Mouse (Mus musculus) ovary, postnatal 14 days (tissue): ENCODE results near the gene Kdm4c.
"Not testable (repeated sequence)": the region's sequence is repeated elsewhere in the genome, so short reads cannot be mapped to it uniquely, and the experiment has no call there.

ENCODE experiments used
- DNase-seq: peaks from one replicate; pipeline ENCODE4 v3.0.0; 2022; ENCODE audit warnings: low spot score

Gene Kdm4c

DNA sequence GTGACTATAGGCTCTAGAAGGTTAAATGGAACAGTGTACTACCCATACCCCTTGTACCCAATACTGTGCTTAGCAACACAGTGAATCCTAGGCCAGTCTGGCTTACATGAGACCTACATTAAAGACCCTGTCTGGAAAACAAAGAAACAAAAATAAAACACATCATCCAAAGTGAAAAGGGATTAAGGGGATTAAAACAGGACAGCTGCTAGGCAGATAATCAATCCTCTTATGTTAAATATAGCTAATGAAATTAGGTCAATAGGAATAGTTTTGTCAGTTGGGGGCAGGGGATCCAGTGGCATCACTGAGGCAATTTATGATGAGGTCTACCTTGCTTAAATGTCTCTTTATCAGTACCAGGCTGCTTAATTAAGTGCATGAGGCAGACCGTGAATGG lies at the start of gene Kdm4c:
Gene Kdm4c (plus strand): TSS at position 322 of the 400 bp plus-strand sequence.
- no peak for DNase-seq

DNA sequence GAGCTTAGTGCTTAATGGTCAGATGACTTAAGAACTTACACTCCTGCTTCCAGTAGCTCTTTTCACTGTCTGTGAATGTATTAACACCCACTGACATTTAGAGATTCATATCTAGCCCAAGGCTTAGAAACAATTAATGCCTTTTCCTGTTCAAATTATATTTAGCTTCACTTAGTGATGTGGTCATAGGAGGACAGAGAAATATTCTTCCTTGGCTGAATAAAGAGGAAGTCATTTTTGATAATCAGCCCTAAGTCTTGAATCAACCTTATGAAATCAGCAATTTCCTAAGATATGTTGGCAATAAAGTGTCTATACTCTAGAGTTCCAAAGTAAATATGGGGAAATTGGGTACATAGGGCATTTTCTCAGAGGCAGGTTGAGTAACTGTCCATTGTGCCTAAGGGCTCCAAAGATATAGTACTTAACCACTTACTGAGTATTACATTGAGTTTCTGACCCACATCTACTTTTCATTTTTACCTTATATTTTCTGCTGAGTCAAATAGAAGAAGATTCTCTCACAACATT lies 41.0 kb upstream of the Kdm4c start:
- DNase-seq = no peak

DNA sequence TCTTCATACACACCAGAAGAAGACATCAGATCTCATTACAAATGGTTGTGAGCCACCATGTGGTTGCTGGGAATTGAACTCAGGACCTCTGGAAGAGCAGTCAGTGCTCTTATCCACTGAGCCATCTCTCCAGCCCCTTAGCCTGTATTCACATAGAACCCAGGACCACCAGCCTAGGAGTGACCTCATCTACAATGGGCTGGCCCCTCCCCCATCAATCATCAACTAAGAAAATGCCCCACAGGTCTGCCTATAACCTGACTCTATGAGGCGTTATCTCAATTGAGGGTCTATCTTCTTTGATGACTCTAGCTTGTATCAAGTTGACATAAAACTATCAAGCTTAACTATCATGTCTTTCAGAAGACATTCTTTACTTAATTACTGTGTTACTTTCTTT lies 20.5 kb upstream of the Kdm4c start:
- not testable (repeated sequence) for DNase-seq

DNA sequence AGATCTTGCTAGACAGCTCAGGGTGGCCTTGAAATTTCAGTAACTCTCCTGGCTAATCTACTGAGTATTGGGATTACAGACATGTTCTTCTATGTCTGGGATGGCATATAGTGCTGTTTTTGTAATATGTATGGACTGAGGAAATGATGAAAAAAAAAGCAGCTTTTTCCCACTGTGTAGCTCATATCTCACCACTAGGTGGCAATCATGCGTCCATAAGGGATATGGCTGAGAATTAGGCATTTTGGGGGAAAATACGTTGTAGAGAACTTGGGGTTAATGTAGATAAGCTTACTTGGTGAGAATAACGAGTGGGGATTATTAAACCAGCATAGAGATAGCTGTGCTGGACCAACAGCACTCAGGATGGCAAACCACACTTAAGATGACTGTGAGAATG lies 19.9 kb upstream of the Kdm4c start:
- no peak for DNase-seq

DNA sequence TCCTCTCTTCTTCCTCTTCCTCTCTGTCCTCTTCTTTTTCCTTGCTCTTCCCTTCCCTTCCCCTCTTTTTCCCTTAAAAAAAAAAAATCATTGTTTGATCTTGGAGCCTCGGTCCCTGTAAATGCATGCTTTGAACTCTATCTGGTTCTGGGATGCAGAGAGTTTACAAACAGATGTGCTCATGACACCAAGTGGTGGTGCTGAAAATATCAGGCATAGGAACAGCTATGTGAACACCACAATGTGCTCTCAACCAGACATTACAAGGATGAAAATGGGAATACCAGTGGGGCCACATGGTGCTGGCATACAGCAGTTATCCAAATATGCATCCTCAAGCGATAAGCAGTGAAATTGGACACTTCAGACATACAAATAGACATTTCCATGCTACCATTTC lies 18.1 kb upstream of the Kdm4c start:
- DNase-seq = no peak

DNA sequence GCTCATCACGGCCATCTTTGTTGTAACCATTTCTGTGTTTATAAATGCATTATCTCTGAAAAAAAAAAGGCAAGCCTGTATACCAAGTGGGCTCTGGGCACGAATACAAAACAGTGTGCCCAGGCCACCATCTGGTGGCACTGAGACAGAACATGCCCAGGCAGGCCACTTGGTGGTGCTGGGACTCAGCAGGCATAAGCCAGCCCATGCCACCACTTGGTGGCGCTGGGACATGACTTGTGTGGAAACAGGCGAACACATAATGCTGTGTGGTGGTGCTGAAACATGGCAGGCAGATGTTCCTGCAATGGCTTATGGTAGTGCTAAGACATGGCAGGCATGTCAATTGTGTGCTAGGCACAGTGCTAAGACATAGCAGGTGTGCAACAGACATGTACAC lies 11.3 kb upstream of the Kdm4c start:
- DNase-seq = no peak

DNA sequence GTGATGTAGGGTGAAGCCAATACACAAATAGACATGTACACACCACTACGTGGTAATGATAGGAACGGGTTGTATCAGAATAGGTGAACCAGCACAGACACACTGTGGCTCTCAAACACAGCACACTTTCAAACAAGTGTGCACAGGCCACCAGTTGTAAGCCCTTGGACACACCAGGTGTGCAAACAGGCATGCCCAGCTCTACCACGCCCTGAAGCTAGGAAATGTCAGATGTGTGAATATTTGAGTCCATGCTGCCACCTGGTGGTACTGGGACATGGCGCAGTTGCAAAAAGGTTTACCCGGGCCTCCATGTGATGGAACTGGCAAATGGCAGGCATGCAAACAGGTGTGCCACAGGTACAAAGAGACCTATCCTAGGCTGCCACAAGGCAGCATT lies 10.9 kb upstream of the Kdm4c start:
- DNase-seq = peak; percentile 15

DNA sequence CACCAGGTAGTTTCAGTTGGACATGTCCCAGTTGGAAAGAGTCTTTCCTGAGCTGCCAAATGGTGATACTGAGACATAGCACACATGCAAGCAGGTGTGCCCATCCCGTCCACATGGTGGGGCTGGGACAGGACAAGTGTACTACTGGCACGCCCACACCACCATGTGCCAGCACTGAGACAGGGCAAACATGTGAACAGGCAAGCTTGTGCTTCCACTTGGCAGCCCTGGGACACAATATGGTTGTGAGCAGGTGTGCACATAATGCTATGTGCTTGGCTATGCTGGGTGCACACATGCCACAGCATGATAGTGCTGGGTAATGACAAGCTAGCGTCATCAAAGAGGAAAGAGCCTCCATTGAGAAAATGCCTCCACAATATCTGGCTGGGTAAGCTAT lies 8.8 kb upstream of the Kdm4c start:
- no peak for DNase-seq

DNA sequence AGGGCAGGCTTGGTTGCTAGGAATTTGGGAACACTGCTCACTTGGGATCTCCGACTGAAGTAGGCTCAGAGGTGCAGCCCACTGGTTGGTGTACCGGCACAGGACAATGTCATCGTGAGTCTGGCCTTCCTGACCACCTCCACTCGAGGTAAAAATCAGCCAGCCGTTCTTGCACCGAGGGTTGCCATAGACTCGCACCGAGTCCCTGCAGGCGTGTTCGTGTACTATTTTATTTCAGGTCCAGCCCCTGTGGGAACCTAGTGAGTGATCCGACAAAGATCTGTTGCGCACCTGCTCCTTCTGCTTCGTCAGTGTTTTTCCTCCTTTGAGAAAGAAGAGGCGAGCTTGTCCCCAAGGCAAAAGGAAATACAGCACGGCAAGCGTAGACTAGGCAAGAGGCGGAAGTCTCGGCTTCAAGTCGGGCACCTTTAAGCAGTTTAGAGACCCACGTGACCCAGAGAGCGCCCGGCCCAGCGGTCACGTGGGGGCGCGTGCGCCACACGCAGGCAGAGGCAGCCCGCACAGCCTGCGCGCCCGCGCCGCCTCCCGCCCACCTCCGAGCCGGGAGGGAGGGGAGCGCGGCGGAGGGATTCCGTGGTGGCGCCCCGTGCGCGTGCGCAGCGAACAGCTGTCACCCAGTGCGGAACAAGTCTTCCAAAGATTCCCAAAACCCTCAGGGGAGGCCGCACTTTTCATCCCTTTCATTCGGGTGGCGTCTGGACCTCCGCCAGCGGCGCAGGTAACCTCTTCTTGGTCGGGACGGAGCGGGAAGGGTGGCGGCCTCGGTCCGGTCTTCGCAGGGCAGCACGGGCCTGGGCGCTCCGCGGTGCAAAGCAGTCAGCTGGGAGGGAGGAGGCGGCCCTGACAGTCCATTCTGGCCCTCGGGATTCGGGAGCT lies 9.3 kb downstream of the Kdm4c start:
- DNase-seq = peak; percentile 93

DNA sequence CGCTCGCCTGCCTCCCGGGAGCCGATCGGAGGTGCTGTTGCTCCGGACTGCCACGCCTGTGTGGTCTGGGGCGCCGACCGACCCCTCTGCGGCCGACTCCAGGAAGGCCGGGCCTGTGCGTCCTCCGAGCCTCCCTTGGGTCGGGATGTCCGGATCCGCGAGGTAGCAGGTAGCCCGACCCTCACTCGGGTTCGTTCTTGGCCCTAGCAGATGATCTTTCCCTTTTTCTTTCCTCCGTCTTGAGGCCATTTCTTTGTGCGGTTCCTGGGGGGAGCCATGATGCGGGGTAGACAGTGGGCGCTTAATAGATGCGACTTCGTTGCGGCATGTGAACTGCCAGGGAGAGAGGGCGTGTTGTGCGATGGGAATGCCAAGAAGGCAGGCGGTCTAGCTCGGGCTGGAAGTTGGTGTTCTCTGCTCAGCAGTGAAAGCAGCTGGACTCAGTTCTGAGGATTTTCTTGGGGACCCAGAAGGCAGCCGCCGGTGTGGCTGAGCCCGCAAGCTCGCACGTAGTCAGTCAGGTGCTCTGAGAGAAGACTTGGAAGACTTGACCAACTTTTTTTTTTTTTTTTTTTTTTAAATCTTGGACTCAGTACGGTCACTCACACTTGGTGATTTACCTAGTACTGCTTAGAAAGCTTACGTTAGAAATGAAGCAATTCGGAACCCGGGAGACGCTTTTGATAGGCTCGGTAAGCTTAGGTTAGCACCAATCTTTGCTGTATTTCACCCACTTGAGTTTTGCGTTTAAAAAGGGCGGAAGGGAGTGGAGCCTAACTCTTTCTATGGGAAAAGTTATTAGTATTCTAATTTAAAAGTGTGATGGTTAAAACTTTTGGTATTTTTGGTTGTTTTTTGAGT lies 10.2 kb downstream of the Kdm4c start:
- DNase-seq = no peak

DNA sequence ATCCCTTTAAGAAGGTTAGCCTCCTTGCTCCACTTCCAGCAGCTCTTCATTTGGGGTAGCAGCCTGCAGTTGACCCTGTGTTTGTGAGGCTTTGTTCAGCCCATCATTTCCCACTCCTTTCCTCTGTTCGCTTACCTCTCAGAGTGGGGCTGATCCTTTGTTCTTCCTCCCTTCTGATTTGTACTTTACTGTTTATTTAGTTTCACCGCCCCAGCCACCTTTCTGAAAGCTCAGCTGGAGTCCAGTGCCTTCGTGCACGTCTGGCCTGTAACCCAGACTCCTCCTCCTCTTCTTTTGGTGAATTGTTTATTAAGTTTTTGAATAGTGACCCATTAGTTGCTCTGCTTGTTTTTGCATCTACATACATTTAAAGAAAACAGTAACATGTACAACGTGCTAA lies 15.6 kb downstream of the Kdm4c start:
- no peak for DNase-seq

DNA sequence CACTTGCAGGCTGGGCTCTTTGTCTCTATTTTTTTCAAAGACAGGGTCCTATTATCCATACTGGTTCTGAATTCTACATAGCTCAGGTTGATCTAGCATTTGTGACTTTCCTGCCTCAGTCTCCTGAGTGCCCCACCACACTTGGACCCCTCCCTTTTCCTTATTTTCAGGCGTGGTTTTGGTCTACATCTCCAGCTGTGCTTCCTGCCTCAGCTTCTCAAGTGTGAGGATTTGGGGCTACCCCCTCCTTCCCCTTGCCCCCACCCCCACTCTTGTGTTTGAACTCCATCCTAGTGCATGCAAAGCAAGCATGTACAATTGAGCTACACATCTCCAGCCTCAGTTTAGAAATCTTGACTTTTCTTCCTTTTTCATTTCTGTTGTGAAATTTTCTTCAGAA lies 16.2 kb downstream of the Kdm4c start:
- DNase-seq = no peak

DNA sequence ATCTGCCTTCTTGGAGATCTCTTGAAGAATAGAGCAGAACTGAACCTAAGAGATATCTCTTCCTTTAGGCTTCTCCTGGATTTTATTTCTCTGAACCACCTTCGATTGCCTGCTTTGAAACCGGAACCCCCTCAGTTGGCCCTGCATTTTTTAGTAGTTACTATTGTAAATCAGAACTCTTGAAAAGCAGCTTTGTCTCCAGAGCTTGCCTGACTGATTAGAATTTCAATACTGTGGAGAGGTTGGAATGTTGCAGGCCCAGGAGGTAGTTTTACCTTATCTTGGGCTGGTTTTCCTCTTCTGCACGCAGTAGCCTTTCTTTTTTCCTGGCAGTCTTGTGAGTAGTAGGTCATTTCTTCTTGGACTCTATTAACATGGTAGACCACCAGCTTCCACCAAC lies 17.0 kb downstream of the Kdm4c start:
- no peak for DNase-seq

DNA sequence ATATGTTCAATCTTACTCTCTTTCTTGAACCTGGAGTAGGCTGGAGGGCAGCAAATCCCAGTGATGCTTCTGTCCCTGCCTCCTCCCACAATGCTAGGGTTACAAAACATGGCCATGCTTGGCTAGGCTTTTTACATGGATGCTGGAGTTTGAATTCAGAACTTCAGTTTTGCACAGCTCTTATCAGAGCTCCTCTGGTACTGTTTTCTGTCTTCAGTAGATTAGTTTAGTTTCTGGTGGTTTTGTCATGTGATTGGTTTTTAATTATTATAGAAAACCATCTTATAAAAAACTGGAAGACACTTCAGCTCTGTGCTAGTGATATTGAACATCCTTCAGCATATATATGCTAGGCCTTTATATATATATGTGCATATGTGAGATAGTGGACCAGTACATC lies 19.6 kb downstream of the Kdm4c start:
- DNase-seq = no peak

DNA sequence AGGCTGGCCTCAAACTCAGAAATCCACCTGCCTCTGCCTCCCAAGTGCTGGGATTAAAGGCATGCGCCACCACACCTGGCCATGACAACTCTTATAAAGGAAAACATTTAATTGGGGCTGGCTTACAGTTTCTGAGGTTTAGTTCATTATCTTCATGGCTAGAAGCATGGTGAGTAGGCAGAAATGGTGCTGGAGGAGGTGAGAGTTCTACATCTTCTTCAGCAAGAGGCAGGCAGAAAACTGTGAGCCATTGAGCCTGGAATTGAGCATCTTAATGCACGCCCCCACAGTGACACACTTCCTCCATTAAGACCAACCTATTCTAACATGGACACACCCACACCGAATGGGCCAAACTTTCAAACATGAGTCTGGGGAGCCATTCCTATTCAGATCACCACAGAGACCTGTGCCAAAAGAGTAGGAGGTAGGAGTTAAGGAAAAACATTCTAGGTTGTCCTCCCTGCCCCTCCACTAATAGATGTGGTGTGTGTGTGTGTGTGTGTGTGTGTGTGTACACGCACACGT lies 22.2 kb downstream of the Kdm4c start:
- DNase-seq = no peak

DNA sequence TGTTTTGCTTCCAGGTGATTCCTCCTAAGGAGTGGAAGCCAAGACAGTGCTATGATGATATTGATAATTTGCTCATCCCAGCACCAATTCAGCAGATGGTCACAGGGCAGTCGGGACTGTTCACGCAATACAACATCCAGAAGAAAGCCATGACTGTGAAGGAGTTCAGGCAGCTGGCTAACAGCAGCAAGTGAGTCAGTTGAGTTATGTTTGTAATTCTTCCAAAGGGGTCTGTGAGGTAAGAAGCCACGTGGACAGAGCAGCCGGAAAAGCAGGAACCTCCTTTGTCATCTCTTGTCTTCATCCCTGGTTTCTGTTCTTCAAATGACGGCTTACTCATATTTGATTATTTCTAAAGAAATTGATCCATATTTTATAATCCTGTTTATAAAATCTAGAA lies 28.9 kb downstream of the Kdm4c start:
- no peak for DNase-seq

DNA sequence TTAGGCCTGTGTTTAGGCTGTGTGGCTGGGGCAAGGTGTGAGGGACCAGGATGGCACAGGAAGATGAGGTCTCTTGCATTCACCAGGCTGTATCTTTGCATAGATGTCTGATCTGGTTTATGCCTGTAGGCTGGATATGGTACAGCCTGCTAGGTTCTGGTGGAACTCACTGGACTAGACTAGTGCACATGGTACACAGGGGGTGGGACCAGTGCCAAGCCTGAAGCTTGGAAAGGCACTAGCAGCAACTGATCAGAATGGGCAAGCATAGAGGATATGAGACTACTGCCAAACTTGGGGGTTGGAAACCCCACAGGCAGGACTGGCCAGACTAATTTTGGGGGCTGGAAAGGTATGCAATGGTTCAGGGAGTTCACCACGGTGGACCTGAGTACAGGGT lies 35.2 kb downstream of the Kdm4c start:
- DNase-seq = no peak

DNA sequence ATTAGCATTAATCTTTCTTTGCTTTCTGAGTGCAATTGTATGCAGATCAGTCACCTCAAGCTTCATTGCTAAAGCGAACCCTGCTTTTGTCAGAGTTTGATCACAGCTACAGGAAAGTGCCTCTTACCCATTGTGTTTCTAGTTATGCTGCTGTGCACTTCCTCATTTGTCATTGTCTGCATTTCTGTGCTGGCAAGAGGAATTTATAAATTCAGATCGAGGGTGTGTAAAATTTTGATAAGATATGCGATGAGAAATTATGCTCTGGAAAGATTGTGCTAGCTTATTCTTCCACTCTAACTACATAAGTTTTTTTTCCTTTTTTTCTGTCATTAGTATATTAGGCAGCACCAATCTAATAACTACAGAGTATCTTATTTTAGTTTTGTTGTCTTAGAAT lies 37.9 kb downstream of the Kdm4c start:
- no peak for DNase-seq

DNA sequence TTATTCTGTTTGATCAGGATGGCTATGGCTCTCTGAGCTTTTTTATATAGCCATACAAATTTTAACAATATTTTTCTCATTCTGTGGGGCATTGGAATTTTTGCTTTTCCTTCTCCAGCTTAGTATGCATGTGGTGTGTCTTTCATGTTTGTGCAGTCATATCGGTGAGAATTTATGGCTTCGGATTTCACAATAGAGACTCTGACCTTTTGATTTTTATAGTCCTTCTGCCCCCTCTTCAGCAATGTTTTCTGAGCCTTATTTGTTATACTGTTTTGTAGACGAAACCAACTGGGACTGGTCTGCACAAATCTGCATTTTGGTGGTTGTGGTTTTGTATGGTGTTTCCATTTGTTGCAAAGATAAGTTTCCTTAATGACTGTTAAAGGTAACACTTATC lies 45.6 kb downstream of the Kdm4c start:
- no peak for DNase-seq

DNA sequence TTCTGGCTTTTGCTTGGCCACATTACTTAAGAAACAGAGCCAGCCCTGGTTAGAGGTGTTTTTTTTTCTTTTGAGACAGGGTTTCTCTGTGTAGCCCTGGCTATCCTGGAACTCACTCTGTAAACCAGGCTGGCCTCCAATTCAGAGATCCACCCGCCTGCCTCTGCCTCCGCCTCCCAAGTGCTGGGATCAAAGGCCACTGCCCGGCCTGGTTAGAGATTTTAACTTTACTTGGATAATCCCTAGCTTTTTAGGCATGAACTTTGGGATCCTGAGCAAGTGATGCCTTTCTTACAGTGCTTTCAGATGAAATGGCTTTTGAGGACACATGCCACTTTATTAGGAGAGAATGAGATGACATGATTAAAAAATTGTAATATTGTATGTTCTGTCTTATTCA lies 52.4 kb downstream of the Kdm4c start:
- DNase-seq = no peak

DNA sequence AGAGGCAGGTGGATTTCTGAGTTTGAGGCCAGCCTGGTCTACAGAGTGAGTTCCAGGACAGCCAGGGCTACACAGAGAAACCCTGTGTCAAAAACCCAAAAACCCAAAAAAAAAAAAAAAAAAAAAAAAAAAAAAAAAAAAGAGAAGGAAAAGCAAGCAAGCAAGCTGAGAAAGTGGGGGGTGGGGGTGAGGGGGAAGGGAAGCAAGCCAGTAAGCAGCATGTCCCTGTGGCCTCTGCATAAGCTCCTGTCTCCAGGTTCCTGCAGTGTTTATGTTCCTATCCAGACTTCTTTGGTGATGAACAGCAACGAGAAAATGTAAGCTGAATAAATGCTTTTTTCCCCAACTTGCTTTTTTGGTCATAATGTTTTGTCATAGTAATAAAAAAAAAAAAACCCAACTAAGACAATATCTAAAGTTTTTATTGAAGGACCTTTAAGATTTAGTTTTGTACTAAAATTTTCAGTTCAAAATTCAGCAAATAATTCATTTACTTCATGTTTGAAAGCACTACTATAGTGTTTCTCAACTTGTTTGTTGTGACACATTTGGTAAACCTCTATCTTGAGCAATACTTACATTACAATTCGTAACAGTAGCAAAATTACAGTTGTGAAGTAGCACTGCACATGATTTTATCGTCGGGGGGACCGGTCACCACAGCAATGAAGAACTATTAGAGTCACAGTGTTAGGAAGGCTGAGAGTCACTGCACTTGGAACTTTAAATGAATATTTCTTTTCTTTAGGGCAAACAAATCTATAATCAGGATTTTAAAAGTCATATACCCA lies 63.2 kb downstream of the Kdm4c start:
- DNase-seq = no peak

DNA sequence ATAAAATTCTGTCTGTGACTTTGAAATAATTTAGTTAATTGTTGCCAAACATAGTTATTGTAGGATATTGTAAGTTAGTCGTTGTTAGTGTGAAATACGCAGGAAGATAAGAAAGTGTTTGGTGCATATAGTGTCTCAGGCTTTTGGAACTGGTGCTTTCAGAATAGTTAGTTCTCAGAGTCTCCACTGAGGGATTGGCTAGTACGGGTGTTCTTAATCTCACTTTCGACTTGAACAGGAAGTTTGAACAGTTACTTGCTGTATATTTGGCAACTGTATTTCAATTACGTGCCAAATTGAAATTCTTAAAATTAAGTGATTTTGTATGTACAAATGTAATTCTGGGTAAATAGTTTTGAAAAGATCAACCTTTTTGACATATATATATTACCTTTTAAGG lies 68.8 kb downstream of the Kdm4c start:
- no peak for DNase-seq
